Mouse (Mus musculus) central nervous system, embryonic 18 days (tissue): ENCODE data around the gene Vmn1r33. TPM values are rescaled to one million over a fixed set of nuclear protein-coding genes. Genes with fewer than 3 reads are reported as not detected.

Experiments used
- polyA plus RNA-seq: library from polyadenylated mRNA; depleted of rRNA; stranded (reverse); fragments of >200 nt; gene quantifications from 2 replicates; pipeline ENCODE4 v1.2.3, GENCODE M21; 2012; rRNA removed

Gene Vmn1r33
- not detected in 2 replicates for polyA plus RNA-seq

GRCm38 (mm10) chr6:66618182-66618581 is at the start of gene Vmn1r33:
TSS of gene Vmn1r33 (minus strand) at chr6:66618282.

DNA sequence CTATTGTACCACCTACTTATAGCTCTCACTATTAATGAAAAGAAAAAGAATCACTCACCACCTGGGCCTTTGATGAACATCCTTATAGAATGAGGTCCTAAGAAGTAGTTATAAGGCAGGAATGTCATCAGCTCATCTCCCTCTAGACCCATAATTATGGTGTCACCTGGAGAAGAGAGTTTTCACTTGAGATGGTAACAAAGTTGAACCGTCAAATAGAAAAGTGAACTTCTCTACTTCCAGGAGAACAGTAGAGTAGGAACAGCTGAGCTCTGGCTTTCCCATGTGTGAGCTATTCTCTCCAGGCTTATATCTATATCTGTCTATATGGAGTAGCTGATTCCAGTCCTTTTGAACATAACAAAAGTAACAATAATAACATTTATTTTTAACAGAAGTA is 25.7 kb upstream of the Vmn1r33 start, which contains the start of gene Vmn1r34:
Vmn1r34 (minus strand) TSS at position 101 of the 400 bp plus-strand sequence.

Other genes starting within 250 kb of the Vmn1r33 start
- gene Mad2l1, start 82.9 kb downstream of the Vmn1r33 start, polyA plus RNA-seq, result 15.8 and 19.1 TPM in 2 replicates
- gene Vmn1r32, start 58.2 kb downstream of the Vmn1r33 start, polyA plus RNA-seq, result not detected in 2 replicates
- gene Vmn1r34, start 25.6 kb upstream of the Vmn1r33 start, polyA plus RNA-seq, result not detected in 2 replicates
- not detected in 2 replicates for gene Vmn1r35, start 67.6 kb upstream of the Vmn1r33 start, polyA plus RNA-seq
- gene Vmn1r36, start 100.9 kb upstream of the Vmn1r33 start, polyA plus RNA-seq, result not detected in 2 replicates
- gene Vmn1r37, start 111.1 kb upstream of the Vmn1r33 start, polyA plus RNA-seq, result not detected in 2 replicates
- gene Vmn1r38, start 164.3 kb upstream of the Vmn1r33 start, polyA plus RNA-seq, result not detected in 2 replicates
- gene Vmn1r39, start 192.3 kb upstream of the Vmn1r33 start, polyA plus RNA-seq, result not detected in 2 replicates